Mouse (Mus musculus): ENCODE measurements at regions not wholly inside any gene's neighbourhood (a gene's known extent, or its start where the extent isn't known, plus 50 kb on each side); places are given as distances from the start of the nearest gene placed in this dataset.
A peak's percentile ranks its signal among the peaks of the same experiment; 100 is the strongest.

- WGBS = 21% methylated on average over 4 of the region's 4 CpGs
- Histone ChIP-seq H3K4me2 (no peak overlapping the region), H3K36me3 (no peaks in the 10 kb centered on the region), H3K4me1 (no peaks in the 10 kb centered on the region), H3K27me3 (no peaks in the 10 kb centered on the region), H3K27ac (no peak overlapping the region), H3K4me3 (no peak overlapping the region), H3K9ac (no peak overlapping the region), H3K9me3 (no peaks in the 10 kb centered on the region)
- no peak for ATAC-seq (ENCODE audit: insufficient number of reproducible peaks, low FRiP score, low TSS enrichment, low read depth)
These were observed 221.7 kb downstream of the Pros1 start for GRCm38 (mm10) chr16:63075814-63076213.

DNA sequence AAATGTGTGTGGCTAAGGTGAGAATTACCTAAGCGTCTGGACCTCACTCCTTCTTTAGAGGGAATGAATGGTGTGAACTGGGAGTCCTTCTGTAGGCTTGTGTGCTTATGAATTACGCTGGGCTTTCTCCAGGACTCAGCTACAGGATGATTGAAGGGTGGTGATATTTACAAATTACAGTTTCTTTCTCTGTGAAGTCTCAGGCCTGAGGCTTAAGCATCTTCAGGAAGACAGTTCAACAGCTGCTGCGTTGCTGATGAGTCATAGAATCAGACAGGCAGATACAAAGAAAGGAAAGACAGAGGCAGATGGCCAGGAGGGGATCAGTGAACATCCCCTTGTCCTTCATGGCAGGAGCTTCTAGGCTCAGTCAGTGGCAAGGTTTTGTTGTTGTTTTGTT is 227.3 kb downstream of the Pros1 start:
- H3K9me3 ChIP-seq = no peaks in the 10 kb centered on the region
- WGBS = 43% methylated on average over 3 of the region's 3 CpGs
- H3K9ac ChIP-seq = no peak overlapping the region
- no peaks in the 10 kb centered on the region for H3K27me3 ChIP-seq
- H3K4me1 ChIP-seq = peaks cover 9% of the 10 kb centered on the region; the same call in 1 of the 2 replicates
- ATAC-seq (ENCODE audit: insufficient number of reproducible peaks, low FRiP score, low TSS enrichment, low read depth) = no peak
- H3K4me3 ChIP-seq = no peak overlapping the region
- H3K27ac ChIP-seq = no peak overlapping the region
- H3K36me3 ChIP-seq = no peaks in the 10 kb centered on the region
- no peak overlapping the region for H3K4me2 ChIP-seq

- Histone ChIP-seq H3K4me1 (peaks cover 10% of the 10 kb centered on the region; the same call in 1 of the 2 replicates), H3K36me3 (no peaks in the 10 kb centered on the region), H3K9me3 (no peaks in the 10 kb centered on the region), H3K27ac (no peak overlapping the region; the same call in 1 of the 2 replicates), H3K4me3 (no peak overlapping the region), H3K9ac (no peak overlapping the region), H3K4me2 (no peak overlapping the region), H3K27me3 (no peaks in the 10 kb centered on the region)
- no peak for ATAC-seq (ENCODE audit: insufficient number of reproducible peaks, low FRiP score, low TSS enrichment, low read depth)
- 72% methylated on average over 5 of the region's 5 CpGs for WGBS
These were observed 229.1 kb downstream of the Pros1 start for GRCm38 (mm10) chr16:63083256-63083655.

- Histone ChIP-seq H3K4me1 (peaks cover 10% of the 10 kb centered on the region; the same call in 1 of the 2 replicates), H3K4me2 (no peak overlapping the region), H3K9ac (no peak overlapping the region), H3K4me3 (no peak overlapping the region), H3K36me3 (no peaks in the 10 kb centered on the region), H3K9me3 (no peaks in the 10 kb centered on the region), H3K27ac (0 out of 2 replicates have a peak overlapping the region, but pooled peaks have one; percentile 29), H3K27me3 (no peaks in the 10 kb centered on the region)
- 17% methylated on average over 10 of the region's 10 CpGs for WGBS
- ATAC-seq (ENCODE audit: insufficient number of reproducible peaks, low FRiP score, low TSS enrichment, low read depth) = peak; percentile 76
These were observed 230.1 kb downstream of the Pros1 start for GRCm38 (mm10) chr16:63084021-63084756.

DNA sequence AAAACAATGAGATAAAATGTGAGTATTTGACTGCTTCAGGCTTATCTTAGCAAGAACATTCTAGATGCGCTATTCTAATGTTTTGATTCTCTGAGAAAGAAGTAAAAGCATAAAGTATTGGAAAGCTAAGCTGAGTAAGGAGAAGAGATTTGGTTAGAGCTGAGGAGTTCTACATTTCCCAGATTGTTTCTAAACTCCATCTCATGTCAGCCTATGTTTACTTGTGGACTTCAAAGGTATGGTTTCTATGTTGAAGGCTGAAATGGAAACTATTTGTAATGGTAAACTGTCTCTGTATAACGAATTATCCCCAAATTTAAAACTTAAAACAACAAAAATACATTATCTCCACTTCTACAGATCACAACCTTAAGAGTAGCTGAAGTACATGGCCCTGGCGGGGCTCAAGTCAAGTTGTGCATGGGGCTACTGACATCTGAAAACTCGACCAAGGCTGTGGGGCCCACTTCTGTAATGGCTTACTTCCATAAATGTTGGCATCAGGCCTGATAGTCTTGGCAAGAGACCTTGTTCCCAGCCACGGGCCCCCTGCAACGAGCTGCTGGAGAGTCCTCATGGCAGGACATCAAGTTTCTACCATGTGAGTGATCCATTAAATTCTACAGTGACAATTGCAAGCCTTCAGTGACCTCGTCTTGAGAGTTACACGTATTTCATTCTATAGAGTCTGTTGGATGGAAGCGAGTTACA is 232.1 kb downstream of the Pros1 start:
- no peak overlapping the region for H3K4me2 ChIP-seq
- no peak for ATAC-seq (ENCODE audit: insufficient number of reproducible peaks, low FRiP score, low TSS enrichment, low read depth)

GRCm38 (mm10) chr16:63091471-63092300 is 237.6 kb downstream of the Pros1 start:
- 45% methylated on average over 11 of the region's 11 CpGs for WGBS

More for the DNA sequence above, 232.1 kb downstream of the Pros1 start:
- Histone ChIP-seq H3K27ac (no peak overlapping the region), H3K9me3 (no peaks in the 10 kb centered on the region), H3K36me3 (no peaks in the 10 kb centered on the region), H3K27me3 (no peaks in the 10 kb centered on the region), H3K4me1 (peaks cover 10% of the 10 kb centered on the region; the same call in 1 of the 2 replicates), H3K4me3 (no peak overlapping the region), H3K9ac (no peak overlapping the region)
- 52% methylated on average over 9 of the region's 9 CpGs for WGBS

DNA sequence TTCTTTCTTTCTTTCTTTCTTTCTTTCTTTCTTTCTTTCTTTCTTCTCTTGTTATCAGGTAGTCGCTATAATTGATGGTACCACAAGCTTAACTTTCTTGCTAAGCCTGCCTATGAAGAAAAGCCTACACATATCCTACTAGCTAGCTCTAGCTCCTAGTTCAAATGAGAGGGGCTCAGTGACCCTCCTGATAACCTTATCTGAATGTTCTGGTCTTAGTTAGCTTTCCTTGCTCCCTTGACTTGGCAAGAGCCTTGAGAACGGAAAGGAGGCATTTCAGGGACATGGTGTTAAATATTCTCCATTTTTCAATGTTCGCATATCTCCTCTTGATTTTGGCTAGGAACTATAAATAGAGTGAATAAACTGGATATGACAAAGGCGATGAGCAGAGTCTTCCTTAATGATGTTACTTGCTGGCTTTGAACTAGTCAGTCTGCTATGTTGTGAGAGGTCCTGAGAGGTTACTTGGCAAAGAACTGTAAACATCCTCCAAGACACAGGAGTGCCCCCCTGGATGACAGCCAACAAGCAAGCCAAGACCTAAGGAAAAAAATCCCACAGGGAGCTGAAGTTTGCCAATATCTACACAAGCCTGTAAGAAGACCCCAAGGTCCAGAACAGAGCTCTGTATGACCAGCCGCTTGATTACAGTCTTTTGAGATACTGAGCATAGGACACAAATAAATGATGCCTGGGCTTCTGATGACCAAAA is 240.2 kb downstream of the Pros1 start:
- Histone ChIP-seq H3K4me1 (peaks cover 4% of the 10 kb centered on the region; the same call in 1 of the 2 replicates), H3K4me2 (no peak overlapping the region), H3K4me3 (no peak overlapping the region), H3K36me3 (no peaks in the 10 kb centered on the region), H3K9ac (no peak overlapping the region), H3K27ac (no peak overlapping the region), H3K27me3 (no peaks in the 10 kb centered on the region), H3K9me3 (no peaks in the 10 kb centered on the region)
- ATAC-seq (ENCODE audit: insufficient number of reproducible peaks, low FRiP score, low TSS enrichment, low read depth) = no peak
- WGBS = 82% methylated on average over 5 of the region's 5 CpGs

More at GRCm38 (mm10) chr16:63091471-63092300, 237.6 kb downstream of the Pros1 start:
- ATAC-seq (ENCODE audit: insufficient number of reproducible peaks, low FRiP score, low TSS enrichment, low read depth) = no peak
- Histone ChIP-seq H3K36me3 (no peaks in the 10 kb centered on the region), H3K27me3 (no peaks in the 10 kb centered on the region), H3K4me2 (no peak overlapping the region), H3K9ac (no peak overlapping the region), H3K27ac (no peak overlapping the region), H3K9me3 (no peaks in the 10 kb centered on the region), H3K4me1 (peaks cover 4% of the 10 kb centered on the region; the same call in 1 of the 2 replicates), H3K4me3 (no peak overlapping the region)

- no peak overlapping the region for H3K4me3 ChIP-seq
- no peak overlapping the region for H3K27ac ChIP-seq
- H3K4me1 ChIP-seq = peaks cover 6% of the 10 kb centered on the region; the same call in 1 of the 2 replicates
- WGBS = 85% methylated on average over 3 of the region's 3 CpGs
- H3K9ac ChIP-seq = no peak overlapping the region
- H3K36me3 ChIP-seq = no peaks in the 10 kb centered on the region
- ATAC-seq (ENCODE audit: insufficient number of reproducible peaks, low FRiP score, low TSS enrichment, low read depth) = no peak
- H3K4me2 ChIP-seq = no peak overlapping the region
- no peaks in the 10 kb centered on the region for H3K9me3 ChIP-seq
- no peaks in the 10 kb centered on the region for H3K27me3 ChIP-seq
These were observed 248.3 kb downstream of the Pros1 start for GRCm38 (mm10) chr16:63102362-63102761.

DNA sequence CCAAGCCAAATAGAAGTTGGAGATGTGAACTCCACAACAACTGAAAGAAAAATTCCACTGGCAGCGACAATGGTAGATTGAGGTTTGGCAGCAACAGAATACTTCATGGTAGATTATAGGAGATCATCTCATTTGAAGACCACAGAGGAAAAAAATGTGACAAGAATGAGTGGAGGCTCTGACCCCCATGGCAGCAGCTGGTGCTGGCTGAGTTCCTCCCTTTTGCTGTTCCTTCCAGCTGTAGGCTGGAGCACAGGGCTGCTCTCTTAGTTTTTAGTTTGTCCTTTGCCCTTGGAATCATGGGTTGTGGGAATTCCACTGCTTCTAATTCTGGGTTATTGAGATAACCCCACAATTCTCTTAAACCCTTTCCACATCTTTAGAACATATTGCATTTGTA is 248.8 kb downstream of the Pros1 start:
- H3K9ac ChIP-seq = no peak overlapping the region
- WGBS = 78% methylated on average over 1 of the region's 1 CpGs
- no peak for ATAC-seq (ENCODE audit: insufficient number of reproducible peaks, low FRiP score, low TSS enrichment, low read depth)
- no peak overlapping the region for H3K4me3 ChIP-seq
- peaks cover 6% of the 10 kb centered on the region; the same call in 1 of the 2 replicates for H3K4me1 ChIP-seq
- H3K27me3 ChIP-seq = no peaks in the 10 kb centered on the region
- H3K9me3 ChIP-seq = no peaks in the 10 kb centered on the region
- H3K27ac ChIP-seq = no peak overlapping the region
- H3K36me3 ChIP-seq = no peaks in the 10 kb centered on the region
- H3K4me2 ChIP-seq = no peak overlapping the region

GRCm38 (mm10) chr16:63104383-63104782 is 250.3 kb downstream of the Pros1 start:
- Histone ChIP-seq H3K27ac (no peak overlapping the region), H3K4me1 (peaks cover 6% of the 10 kb centered on the region; the same call in 1 of the 2 replicates), H3K9me3 (no peaks in the 10 kb centered on the region), H3K9ac (no peak overlapping the region), H3K4me3 (no peak overlapping the region), H3K36me3 (no peaks in the 10 kb centered on the region), H3K27me3 (no peaks in the 10 kb centered on the region), H3K4me2 (no peak overlapping the region)
- WGBS = 78% methylated on average over 5 of the region's 5 CpGs
- no peak for ATAC-seq (ENCODE audit: insufficient number of reproducible peaks, low FRiP score, low TSS enrichment, low read depth)
